Mouse (Mus musculus) heart, embryonic 12.5 days (tissue): Measurements from ENCODE around the gene Heatr6. TPM values are rescaled to one million over a fixed set of nuclear protein-coding genes. Genes with fewer than 3 reads are reported as not detected.
A peak's percentile ranks its signal among the peaks of the same experiment; 100 is the strongest.

Experiments
- ATAC-seq: fragments of 200-750 bp; cut with Nextera tagmentation; 2 replicates; pipeline ENCODE4 v1.8.0; 2017; ENCODE audit warnings: moderate TSS enrichment, moderate library complexity; ENCODE audit not compliant: insufficient number of reproducible peaks, low FRiP score
- H3K27ac ChIP-seq: fragments of 300-500 bp; sonication (generic); 2 replicates; pipeline ENCODE4 v1.5.1; 2016; ENCODE audit warnings: mild to moderate bottlenecking, moderate library complexity; ENCODE audit not compliant: poor library complexity, severe bottlenecking
- H3K27me3 ChIP-seq: fragments of 300-500 bp; sonication (generic); replicated peaks from 2 replicates; pipeline ENCODE4 v1.6.1; 2016; ENCODE audit warnings: mild to moderate bottlenecking, moderate library complexity
- H3K36me3 ChIP-seq: fragments of 300-500 bp; sonication (generic); 2 replicates; pipeline ENCODE4 v1.6.1; 2016; ENCODE audit warnings: mild to moderate bottlenecking, moderate library complexity
- H3K4me1 ChIP-seq: fragments of 300-500 bp; sonication (generic); replicated peaks from 2 replicates; pipeline ENCODE4 v1.6.1; 2016; ENCODE audit warnings: mild to moderate bottlenecking
- H3K4me2 ChIP-seq: fragments of 300-500 bp; sonication (generic); 2 replicates; pipeline ENCODE4 v1.6.1; 2016; ENCODE audit warnings: mild to moderate bottlenecking, moderate library complexity
- H3K4me3 ChIP-seq: fragments of 300-500 bp; sonication (generic); 2 replicates; pipeline ENCODE4 v1.5.1; 2016; ENCODE audit warnings: mild to moderate bottlenecking
- H3K9ac ChIP-seq: fragments of 300-500 bp; sonication (generic); 2 replicates; pipeline ENCODE4 v1.6.1; 2016; ENCODE audit warnings: mild to moderate bottlenecking, moderate library complexity
- H3K9me3 ChIP-seq: fragments of 300-500 bp; sonication (generic); replicated peaks from 2 replicates; pipeline ENCODE4 v1.6.1; 2016; ENCODE audit warnings: mild to moderate bottlenecking, moderate library complexity
- WGBS: fragments of 180-500 bp; shearing (Covaris S2); methylation state at CpG from one replicate; pipeline ENCODE4 v1.1.7; 2016; 5-methylcytosine and 5-hydroxymethylcytosine counted together
- polyA plus RNA-seq: library from polyadenylated mRNA; unstranded; fragments of >200 nt; fragmentation: Nextera tagmentation; extraction: Ambion mirVana; gene quantifications from 2 replicates; pipeline ENCODE4 v1.2.1, GENCODE M21; 2016

Heatr6 gene
- polyA plus RNA-seq, 1 experiment from 2014 or later: 15.0 TPM

DNA sequence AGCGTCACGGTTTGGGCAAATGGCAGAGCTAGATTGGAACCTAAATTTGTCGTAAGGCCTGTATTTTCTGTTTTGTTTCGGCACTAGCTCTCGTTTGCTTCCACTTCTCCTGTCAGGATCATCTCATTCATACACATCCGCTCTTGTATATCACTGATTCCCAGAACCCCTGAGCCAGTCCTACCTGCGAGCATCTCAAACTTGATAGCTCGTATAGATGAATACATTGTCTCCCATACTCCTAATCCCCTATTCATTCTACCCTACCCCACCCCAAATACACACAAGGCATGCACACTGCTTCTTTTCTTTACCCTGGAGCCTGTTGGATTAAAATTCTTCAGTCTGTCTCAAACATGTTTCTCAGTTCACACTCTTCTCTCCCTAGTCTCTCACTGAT lies 731 bp downstream of the Heatr6 start:
- H3K9ac ChIP-seq: peak overlapping the region; percentile 83
- ATAC-seq: no peak
- WGBS: 7% methylated on average over 8 of the region's 8 CpGs
- H3K36me3 ChIP-seq: peaks cover 30% of the 10 kb centered on the region
- H3K27me3 ChIP-seq: peaks cover 17% of the 10 kb centered on the region
- H3K9me3 ChIP-seq: no peaks in the 10 kb centered on the region
- H3K4me2 ChIP-seq: peak overlapping the region; percentile 82
- peaks cover 11% of the 10 kb centered on the region for H3K4me1 ChIP-seq
- H3K27ac ChIP-seq: peak overlapping the region; percentile 76; the same call in 1 of the 2 replicates
- H3K4me3 ChIP-seq: peak overlapping the region; percentile 88

GRCm38 (mm10) chr11:83767306-83767705 lies 13.8 kb downstream of the Heatr6 start:
- Histone ChIP-seq H3K4me1 (no peaks in the 10 kb centered on the region), H3K9me3 (no peaks in the 10 kb centered on the region), H3K4me2 (no peak overlapping the region), H3K4me3 (no peak overlapping the region), H3K27ac (no peak overlapping the region), H3K36me3 (peaks cover 92% of the 10 kb centered on the region), H3K27me3 (no peaks in the 10 kb centered on the region), H3K9ac (no peak overlapping the region)
- WGBS: 92% methylated on average over 9 of the region's 9 CpGs
- no peak for ATAC-seq

- H3K9ac ChIP-seq: no peak overlapping the region
Measured at GRCm38 (mm10) chr11:83768976-83769375, 15.5 kb downstream of the Heatr6 start.

GRCm38 (mm10) chr11:83771014-83771413 lies 17.5 kb downstream of the Heatr6 start:
- no peak for ATAC-seq

More at GRCm38 (mm10) chr11:83768976-83769375, 15.5 kb downstream of the Heatr6 start:
- no peaks in the 10 kb centered on the region for H3K27me3 ChIP-seq
- no peak overlapping the region for H3K4me2 ChIP-seq
- H3K4me3 ChIP-seq: no peak overlapping the region
- no peaks in the 10 kb centered on the region for H3K9me3 ChIP-seq
- H3K36me3 ChIP-seq: peaks cover 92% of the 10 kb centered on the region
- ATAC-seq: no peak
- WGBS: 86% methylated on average over 4 of the region's 4 CpGs
- H3K27ac ChIP-seq: no peak overlapping the region
- no peaks in the 10 kb centered on the region for H3K4me1 ChIP-seq

DNA sequence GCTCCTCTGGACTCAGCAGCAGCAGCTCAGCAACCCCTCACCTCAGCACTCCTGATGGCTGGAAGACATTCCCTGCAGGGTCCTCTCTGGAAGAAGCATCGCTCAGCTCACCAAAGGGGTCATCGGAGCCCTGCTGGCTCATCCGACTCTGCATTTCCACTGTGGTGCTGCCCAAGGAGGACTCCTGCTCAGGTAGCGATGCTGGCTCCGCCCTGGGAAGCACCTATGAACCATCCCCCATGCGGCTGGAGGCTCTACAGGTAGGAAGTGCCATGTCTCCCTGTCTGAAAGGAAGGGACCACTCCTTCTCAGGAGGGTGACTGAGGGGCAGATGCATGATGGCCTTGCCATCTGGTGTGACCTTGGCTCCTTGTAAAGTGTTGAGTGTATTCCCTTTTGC lies 18.8 kb downstream of the Heatr6 start:
- peaks cover 92% of the 10 kb centered on the region for H3K36me3 ChIP-seq
- H3K27ac ChIP-seq: no peak overlapping the region
- no peak overlapping the region for H3K4me2 ChIP-seq
- H3K9me3 ChIP-seq: no peaks in the 10 kb centered on the region
- H3K27me3 ChIP-seq: no peaks in the 10 kb centered on the region
- H3K4me3 ChIP-seq: no peak overlapping the region
- no peak overlapping the region for H3K9ac ChIP-seq
- H3K4me1 ChIP-seq: no peaks in the 10 kb centered on the region
- no peak for ATAC-seq
- 96% methylated on average over 6 of the region's 6 CpGs for WGBS

More at GRCm38 (mm10) chr11:83771014-83771413, 17.5 kb downstream of the Heatr6 start:
- no peak overlapping the region for H3K4me3 ChIP-seq
- H3K9me3 ChIP-seq: no peaks in the 10 kb centered on the region
- H3K27ac ChIP-seq: no peak overlapping the region
- WGBS: 92% methylated on average over 7 of the region's 7 CpGs
- peaks cover 91% of the 10 kb centered on the region for H3K36me3 ChIP-seq
- H3K9ac ChIP-seq: no peak overlapping the region
- no peaks in the 10 kb centered on the region for H3K4me1 ChIP-seq
- H3K4me2 ChIP-seq: no peak overlapping the region
- H3K27me3 ChIP-seq: no peaks in the 10 kb centered on the region

GRCm38 (mm10) chr11:83773691-83774090 lies 20.2 kb downstream of the Heatr6 start:
- Histone ChIP-seq H3K9ac (no peak overlapping the region), H3K9me3 (no peaks in the 10 kb centered on the region), H3K27ac (no peak overlapping the region), H3K4me1 (no peaks in the 10 kb centered on the region), H3K4me3 (no peak overlapping the region), H3K36me3 (peaks cover 85% of the 10 kb centered on the region), H3K27me3 (no peaks in the 10 kb centered on the region), H3K4me2 (no peak overlapping the region)
- 93% methylated on average over 16 of the region's 16 CpGs for WGBS
- no peak for ATAC-seq

DNA sequence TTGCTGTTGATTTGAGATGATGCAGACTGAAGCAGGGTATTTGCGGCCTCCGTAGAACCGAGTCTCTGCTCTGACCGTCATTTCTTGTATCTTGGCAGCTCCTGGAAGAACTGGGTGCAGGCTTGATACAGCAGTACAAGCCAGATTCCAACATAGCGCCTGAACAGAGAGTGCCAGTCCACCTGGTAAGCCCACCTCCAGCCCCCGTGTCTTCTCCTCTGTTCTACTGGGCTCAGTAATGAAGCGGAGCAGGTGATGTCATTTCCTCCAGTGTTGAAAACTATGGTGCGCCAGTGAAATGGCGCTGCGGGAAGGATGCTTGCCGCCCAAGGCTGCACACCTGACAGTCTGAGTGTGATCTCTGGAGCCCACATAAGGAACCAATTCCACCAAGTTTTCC lies 20.8 kb downstream of the Heatr6 start:
- Histone ChIP-seq H3K9me3 (no peaks in the 10 kb centered on the region), H3K4me1 (no peaks in the 10 kb centered on the region), H3K36me3 (peaks cover 86% of the 10 kb centered on the region), H3K27me3 (no peaks in the 10 kb centered on the region), H3K4me3 (no peak overlapping the region), H3K27ac (no peak overlapping the region), H3K9ac (no peak overlapping the region), H3K4me2 (no peak overlapping the region)
- 93% methylated on average over 11 of the region's 11 CpGs for WGBS
- ATAC-seq: no peak

DNA sequence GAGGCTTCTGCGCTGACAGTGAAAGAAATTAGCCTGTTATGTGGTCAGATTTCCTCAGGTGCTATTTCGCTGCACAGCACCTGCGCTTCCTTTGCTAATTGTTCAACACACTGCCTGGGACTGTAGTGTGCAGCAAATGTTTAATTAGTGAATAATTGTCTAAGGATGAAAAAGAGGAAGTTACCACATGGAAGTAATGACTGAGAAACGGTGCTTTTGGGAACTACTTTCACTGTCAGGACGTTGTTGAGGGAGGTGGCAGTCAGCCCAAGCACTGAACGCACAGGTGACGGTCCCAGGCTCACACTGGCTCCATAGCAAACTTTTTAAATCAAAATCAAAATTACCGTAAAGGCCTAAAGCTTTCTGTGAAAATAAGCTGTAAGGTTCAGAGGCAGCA lies 23.3 kb downstream of the Heatr6 start:
- peaks cover 90% of the 10 kb centered on the region for H3K36me3 ChIP-seq
- no peak for ATAC-seq

GRCm38 (mm10) chr11:83783931-83784600 lies 30.6 kb downstream of the Heatr6 start:
- ATAC-seq: no peak
- peaks cover 5% of the 10 kb centered on the region; the same call in 1 of the 2 replicates for H3K4me1 ChIP-seq
- no peak overlapping the region for H3K9ac ChIP-seq
- H3K9me3 ChIP-seq: no peaks in the 10 kb centered on the region
- no peak overlapping the region for H3K27ac ChIP-seq
- H3K4me2 ChIP-seq: no peak overlapping the region
- H3K4me3 ChIP-seq: no peak overlapping the region
- H3K36me3 ChIP-seq: peaks cover 40% of the 10 kb centered on the region
- 78% methylated on average over 14 of the region's 14 CpGs for WGBS
- H3K27me3 ChIP-seq: 0 out of 2 replicates have a peak, but pooled peaks cover 7% of the 10 kb centered on the region

More for the DNA sequence above, 23.3 kb downstream of the Heatr6 start:
- Histone ChIP-seq H3K4me1 (no peaks in the 10 kb centered on the region), H3K4me3 (no peak overlapping the region), H3K27me3 (no peaks in the 10 kb centered on the region), H3K9ac (no peak overlapping the region), H3K9me3 (no peaks in the 10 kb centered on the region), H3K27ac (no peak overlapping the region), H3K4me2 (no peak overlapping the region)
- WGBS: 90% methylated on average over 8 of the region's 8 CpGs

DNA sequence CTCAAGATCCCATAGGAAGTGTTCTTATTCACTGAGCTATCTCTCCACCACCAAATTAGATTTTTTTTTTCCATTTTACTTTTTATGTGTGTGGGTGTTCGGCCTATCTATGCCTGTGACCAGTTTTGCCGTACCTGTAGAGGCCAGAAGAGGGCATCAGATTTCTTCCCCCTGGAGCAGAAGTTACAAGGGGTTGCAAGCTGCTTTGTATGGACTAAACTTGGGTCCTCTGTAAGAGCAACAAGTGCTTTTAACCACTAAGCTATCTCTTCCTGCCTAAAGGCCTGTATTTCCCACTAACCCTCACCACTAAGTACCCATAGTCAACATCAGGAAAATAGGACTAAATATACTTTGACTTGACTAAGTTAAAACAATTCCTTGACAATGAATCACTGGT lies 31.2 kb downstream of the Heatr6 start:
- no peak for ATAC-seq
- Histone ChIP-seq H3K4me2 (no peak overlapping the region), H3K9me3 (no peaks in the 10 kb centered on the region), H3K4me1 (peaks cover 5% of the 10 kb centered on the region; the same call in 1 of the 2 replicates), H3K27me3 (0 out of 2 replicates have a peak, but pooled peaks cover 8% of the 10 kb centered on the region), H3K9ac (no peak overlapping the region), H3K4me3 (no peak overlapping the region), H3K36me3 (peaks cover 34% of the 10 kb centered on the region), H3K27ac (no peak overlapping the region)
- WGBS: 85% methylated on average over 2 of the region's 2 CpGs

GRCm38 (mm10) chr11:83785366-83785765 lies 31.9 kb downstream of the Heatr6 start:
- Histone ChIP-seq H3K4me3 (no peak overlapping the region), H3K36me3 (peaks cover 27% of the 10 kb centered on the region), H3K27ac (no peak overlapping the region), H3K27me3 (0 out of 2 replicates have a peak, but pooled peaks cover 13% of the 10 kb centered on the region), H3K4me1 (peaks cover 5% of the 10 kb centered on the region; the same call in 1 of the 2 replicates), H3K4me2 (no peak overlapping the region), H3K9ac (no peak overlapping the region), H3K9me3 (no peaks in the 10 kb centered on the region)
- 13% methylated on average over 2 of the region's 2 CpGs for WGBS
- ATAC-seq: no peak
